Mouse (Mus musculus) megakaryocyte progenitor cell, adult 5-6 weeks (primary cell): ENCODE results near the gene Erc2. TPM values are rescaled to one million over a fixed set of nuclear protein-coding genes. Genes with fewer than 3 reads are reported as not detected.

ENCODE experiments used
- ATAC-seq: replicated peaks from 2 replicates; pipeline ENCODE4 v1.8.0; 2016; ENCODE audit warnings: mild to moderate bottlenecking, moderate TSS enrichment, inconsistent platforms; ENCODE audit not compliant: poor library complexity
- total RNA-seq, 2 experiments: library from RNA; stranded (forward) in 1 of 2; stranded (reverse) in 1 of 2; fragments of 157-497, 149-512 nt in 1 of 2; fragments of 200-1000 nt in 1 of 2; gene quantifications; 2 replicates each; pipeline versions ENCODE4 v1.2.3 to v1.2.4; 2015 to 2017

The Erc2 gene
- total RNA-seq, 2 experiments from 2014 or later: not detected

DNA sequence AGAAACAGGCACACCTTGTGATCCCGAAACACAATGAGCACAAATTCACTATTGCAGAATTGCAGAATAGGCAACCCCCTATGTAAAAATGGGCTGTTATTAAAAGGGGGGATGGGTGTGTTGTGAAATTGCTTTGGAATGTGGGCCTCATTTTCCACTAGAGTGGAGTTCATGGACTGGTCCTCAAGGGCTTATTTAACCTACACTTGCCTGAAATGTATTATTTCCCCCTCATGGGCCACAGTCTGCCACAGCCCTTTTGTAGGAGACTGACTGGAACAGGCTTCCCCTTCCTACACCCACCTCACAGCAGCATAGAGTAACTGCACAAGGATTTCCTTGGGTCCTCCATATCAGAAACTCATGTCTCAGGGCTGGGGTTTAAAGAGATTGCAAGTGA, 726.9 kb downstream of the Erc2 start:
- no peak for ATAC-seq

DNA sequence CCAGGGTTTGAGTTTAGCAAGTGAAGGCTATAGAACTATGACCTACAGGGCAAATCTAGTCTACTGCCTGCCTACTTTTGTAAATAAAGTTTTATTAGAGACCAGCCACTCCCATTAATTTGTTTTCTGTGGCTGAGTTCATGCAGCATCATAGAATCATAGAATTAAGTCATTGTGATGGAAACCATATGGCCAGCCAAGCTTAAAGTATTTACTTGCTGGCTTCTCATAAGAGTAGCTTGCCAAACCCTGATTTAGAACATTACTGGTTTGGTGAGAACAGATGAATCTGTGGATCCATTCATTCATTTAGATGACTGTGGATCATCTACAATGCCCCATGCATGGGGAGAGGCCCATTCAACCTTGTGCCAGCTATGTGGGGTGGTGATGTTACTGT, 733.8 kb downstream of the Erc2 start:
- no peak for ATAC-seq

DNA sequence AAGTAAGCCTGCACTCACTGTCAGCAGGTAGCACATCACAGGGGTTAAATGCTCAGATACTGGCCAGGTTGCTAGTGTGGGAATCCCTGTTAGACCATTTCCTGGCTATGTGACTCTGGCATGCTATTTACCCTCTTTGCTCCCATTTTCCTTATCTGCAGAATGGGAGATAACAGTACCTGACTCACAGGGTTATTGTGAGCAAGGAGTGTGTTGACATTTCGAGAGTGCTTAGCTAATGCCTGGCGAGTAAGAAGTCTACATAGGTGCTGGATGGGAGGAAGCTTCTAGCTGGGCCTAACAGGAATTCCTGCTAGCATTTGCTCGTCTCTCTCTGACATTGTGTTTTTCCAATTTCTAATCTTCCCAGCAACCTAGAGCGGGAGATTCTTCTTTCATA, 737.3 kb downstream of the Erc2 start:
- no peak for ATAC-seq

DNA sequence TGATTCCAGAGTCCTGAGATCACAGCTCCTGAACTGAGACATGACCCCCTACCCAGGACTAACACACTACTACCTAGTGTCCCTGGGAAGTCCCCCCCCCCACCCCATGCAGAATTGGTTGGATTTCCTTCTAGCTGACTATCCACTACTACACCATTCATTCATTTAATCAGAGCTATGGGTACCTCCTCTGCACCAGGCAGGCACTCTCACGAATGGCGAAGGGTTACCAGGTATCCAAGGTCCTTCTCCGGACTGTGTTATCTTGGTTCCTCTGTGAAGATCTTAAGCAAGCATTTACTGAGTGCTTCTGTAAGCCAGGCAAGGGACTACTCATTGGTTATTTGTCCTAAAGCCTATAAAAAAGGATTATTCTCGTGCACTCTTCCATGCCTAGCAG, 737.8 kb downstream of the Erc2 start:
- no peak for ATAC-seq

DNA sequence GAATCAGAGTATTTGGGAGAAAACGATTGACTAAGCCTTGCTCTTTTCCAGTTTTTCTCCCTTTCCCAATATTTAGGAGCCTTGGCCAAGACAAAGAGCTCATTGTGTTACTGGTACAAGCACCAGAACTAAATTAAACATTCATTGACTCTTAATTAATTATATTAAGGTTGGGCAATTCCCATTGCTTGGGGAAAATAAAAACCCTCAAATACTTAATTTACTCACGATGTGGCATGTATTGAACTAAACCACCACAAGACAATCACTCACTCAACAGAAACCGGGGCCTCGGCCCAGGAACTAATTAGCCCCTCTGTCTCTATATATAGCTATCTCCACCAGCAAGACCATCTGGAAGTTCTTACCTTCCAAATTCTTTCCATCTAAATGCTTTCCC, 740.1 kb downstream of the Erc2 start:
- ATAC-seq: no peak

DNA sequence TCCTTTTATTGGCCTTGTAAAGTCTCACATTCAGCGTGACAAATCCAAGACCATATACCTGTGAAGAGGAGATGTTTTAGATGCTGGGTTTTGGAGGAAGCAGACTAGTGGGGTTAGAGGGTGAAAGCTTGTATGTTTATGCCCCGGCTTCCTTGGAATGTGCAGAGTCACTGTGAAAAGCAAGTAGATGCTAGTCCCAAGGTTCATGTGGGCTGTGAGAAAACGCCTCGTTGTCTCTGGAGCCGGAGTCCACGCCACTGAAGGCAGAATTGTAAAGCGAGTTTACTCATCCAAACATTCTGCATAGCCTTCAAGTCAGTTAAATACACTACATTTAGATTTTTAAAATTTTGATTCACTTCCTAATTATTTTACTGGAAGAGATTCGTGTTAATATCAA, 748.5 kb downstream of the Erc2 start:
- ATAC-seq: no peak

DNA sequence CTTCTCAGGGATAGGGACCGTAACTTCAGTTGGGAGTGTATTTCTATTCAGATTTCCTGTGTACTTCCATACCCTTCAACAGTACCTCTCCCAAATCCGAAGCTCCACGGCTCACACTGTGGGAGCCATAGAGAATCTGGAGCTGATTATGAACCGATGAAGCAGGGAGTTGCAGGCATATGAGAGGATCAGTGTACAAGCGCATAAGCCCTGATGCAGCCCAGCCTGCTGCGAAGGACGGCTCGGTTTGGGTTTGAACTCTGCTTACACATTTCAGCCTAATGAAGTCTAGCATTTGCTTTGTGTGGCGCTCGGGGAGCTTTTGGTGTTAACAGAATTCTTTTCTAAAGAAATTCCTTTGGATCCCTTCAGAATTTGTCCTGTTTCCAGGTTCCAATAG, 749.4 kb downstream of the Erc2 start:
- no peak for ATAC-seq

DNA sequence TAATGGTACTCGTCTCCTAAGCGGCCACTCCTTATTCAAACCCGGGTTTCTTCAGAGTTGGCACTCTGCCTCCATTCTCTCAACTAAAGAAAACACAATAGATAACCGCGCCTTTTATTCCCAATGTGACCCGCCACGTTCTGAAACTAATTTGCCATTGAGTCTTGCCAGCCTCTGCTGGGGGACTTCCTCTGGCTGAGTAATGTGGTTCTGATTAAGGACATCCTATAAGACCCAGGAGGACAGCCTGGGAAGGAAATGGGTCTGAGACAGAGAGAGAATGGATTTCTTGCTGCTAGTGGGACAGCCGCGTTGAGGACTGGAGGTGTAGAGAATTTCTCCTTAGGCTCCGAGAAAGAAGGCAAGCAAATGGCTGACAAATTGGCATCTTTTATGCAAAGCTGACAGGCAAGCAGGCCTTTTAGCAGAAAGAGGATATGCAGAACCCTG, 753.4 kb downstream of the Erc2 start:
- ATAC-seq: no peak

DNA sequence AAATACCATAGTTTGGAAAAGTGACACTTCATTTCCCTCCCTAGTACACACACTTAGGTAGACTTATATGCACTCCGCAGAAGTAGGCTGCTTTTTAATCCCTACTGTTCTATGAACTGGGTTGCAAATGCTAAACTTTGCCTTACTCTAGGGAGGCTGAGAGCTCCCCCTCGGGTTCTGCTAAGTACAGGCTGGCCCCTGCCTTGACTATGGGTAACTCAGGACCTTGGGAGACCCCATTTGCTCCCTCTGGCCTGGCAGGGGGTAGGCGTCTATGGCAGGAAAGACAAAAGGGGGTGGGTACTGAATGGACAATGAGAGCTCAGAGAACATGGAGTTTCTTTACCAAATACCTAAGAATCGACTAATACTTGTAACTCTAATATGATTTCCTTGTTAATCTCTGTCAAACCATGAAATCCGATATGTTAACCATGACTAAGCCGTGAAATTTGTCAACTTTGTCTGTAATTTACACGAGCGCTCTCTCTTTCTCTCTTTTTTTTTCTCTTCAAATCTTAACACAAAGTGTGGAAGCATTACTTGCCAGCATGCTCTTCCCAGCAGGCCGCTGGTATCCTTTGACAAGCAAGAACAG, 754.1 kb downstream of the Erc2 start:
- no peak for ATAC-seq

DNA sequence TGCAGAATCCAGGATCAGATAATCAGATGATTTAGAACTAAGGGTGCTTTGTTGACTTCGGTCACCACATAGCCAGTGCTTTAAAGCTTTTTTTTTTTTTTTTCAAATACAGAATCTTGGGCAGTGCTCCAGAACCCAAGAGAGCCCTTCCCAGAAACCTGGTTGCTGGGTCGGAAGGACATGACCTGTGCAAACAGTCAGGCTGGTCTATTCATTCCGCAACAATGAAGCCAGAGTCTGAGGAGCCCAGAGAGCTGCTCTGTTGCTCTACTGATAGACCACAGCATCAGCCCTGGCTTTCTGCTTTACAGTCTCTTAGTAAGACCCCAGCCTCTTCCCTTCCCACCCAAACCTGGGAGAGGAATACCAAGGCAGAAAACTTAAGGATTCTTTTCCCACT, 755.3 kb downstream of the Erc2 start:
- no peak for ATAC-seq

DNA sequence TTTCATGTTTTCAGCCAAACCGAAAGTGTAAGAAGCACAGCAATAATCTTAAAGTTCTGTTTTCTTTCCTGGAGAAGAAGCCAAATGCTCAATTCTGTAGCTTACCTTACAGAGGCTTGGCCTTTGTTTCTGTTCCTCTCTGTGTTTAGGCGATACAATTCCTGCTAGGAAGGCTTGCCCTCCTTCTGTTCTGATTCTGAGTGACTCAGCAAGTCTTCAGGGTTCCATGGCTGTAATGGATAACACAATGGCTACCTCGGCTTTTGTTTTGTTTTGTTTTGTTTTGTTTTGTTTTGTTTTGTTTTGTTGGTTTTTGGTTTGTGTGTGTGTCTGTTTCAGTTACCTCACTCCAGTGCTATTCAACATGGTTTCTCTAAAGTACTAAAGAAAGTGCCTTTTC, 757.9 kb downstream of the Erc2 start:
- no peak for ATAC-seq

DNA sequence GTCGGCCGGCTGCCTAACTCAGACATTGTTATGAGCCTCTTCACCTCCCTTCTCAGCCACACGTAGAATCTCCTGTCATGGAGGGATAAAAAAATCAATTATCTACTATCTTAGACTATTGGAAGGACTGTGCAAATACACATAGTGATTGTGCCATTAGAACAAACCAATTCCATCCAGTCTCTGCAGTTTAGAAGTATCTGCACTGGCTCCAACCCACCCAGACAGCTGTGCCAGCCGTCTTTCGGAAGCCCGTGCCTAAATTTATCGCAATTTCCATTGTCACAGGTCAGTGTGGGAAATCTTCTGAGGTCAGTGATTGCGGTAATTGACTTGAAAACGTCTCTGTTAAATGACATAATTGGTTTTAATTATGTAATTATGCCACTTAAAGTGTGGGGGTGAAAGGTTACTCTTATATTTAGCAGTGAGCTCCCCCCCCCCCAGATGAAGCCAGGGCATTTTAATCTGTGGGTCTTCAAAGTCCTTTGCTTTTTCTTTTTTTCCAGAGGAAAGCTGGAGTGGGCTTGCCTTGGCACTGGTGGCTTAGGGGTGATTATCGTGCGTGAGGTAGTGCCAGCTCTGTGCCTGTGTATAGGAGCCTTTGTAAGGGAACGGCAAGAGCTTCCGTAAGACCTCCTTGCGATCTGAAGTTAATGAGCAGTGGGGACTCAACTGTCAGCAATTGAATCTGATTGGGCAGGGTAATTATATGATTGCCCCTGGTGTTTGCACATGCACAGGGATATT, 759.7 kb downstream of the Erc2 start:
- no peak for ATAC-seq

DNA sequence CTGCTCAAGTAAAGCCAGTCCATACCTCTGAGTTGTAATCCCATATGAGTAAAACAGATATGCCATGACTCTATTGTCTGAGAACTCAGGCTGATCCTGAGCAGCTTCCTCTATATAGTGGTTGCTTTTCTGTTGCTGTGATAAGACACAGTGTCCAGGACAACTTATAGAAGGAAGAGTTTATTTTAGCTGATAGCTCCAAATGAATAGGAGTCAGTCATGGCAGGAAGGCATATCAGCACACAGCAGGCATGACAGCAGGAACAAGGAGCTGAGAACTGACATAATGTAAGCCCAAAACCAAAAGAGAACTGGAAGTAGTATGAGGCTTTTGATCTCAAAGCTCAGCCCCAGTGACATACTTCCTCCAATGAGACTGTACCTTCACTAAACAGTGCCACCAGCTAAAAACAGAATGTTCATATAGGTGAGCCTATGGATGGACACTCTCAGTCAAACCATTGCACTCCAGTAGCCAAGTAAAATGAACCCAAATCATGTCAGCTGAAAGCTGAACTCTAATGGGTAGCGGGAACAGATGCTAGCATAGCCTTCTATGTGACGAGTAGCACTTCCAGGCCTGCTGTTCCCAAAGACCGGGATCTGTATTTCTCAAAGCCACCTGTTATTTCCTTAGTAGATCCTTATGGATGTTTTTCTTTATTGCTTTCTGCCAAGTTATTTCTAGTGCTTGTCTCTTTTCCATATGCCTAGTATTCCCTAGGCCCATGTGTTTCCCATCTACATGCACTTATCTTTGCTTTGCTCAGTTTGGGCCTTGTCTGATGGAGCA, 764.8 kb downstream of the Erc2 start:
- no peak for ATAC-seq

DNA sequence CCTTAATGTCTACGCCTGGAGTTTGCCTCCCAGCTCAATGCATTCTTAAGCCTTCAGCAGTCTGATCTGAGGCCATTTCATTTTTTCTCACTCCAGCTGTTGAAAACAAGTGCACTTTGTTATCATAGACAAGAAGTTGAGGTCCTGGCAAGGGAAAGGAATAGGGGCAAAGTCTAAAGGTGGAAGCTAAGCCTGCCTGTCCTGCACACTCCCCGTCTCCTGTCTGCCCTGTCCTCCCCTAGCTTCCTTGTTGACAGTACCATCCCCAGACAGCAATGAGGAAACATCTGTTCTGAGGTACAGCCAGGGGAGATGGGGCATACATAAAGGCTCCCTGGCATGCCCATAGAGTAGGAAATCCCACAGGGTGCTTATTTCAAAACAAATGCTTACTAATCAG, 776.7 kb downstream of the Erc2 start:
- no peak for ATAC-seq

DNA sequence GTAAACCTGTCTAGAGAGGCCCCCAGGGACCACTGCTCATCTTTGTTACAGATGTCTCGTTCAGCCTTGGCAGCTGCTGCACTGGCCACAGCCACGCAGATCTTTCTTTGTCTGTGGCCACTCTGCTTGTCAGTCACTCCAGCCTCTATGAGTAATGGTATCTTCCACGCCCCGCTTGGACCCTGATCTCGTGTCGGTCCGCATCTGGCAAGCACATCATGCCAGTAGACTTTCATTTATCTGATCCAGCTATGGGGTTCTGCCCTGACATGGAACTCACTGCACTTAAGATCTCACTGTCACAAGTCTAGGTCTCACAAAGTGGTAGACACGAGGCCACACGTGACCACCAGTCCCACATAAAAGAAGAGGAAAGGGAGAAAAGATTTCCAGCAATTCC, 777.7 kb downstream of the Erc2 start:
- no peak for ATAC-seq

DNA sequence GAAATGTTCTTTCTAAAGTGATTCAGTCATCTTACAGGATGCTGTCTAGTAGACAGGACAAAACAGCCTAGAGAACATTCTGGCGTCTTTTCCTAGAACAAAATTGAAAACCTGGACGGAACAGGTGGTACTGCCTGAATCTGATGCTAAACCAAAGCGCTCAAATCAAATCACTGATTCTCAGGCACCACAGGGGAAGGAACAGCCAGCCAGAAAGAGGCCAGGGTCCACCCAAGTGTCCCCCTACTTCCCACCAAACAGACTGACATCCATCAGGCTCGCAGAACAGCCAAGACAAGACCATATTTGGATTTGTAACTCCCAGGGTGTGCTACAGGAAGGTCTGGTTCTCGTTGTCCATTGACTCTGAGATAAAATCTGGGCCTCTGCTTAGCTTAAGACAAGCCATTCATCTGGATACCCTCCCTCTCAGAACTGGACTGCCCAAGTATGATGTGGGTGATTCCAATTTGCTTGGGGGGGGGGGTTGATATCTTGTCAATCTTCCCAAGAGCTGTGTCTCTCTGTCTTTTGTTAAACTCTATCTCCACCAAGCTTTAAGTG, 783.1 kb downstream of the Erc2 start:
- ATAC-seq: no peak

DNA sequence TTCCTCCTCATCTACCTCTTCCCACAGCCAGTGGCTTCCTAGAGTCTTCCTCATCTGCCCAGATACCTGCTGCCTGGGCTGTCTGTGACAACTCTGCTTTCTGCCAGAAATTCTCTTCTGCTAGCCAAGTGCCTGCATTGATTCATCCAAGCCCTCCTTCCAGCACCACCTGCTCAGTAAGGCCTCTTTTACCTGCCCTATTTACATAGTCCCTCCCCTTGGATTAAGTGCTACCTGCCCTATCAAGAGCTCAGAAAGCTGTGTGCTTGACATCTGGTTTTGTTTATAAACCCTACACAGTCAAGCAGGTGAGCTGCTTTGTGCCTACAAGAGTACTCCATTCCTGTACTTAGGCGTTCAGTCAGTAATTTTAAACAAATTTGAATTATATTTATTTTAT, 787.2 kb downstream of the Erc2 start:
- ATAC-seq: no peak

DNA sequence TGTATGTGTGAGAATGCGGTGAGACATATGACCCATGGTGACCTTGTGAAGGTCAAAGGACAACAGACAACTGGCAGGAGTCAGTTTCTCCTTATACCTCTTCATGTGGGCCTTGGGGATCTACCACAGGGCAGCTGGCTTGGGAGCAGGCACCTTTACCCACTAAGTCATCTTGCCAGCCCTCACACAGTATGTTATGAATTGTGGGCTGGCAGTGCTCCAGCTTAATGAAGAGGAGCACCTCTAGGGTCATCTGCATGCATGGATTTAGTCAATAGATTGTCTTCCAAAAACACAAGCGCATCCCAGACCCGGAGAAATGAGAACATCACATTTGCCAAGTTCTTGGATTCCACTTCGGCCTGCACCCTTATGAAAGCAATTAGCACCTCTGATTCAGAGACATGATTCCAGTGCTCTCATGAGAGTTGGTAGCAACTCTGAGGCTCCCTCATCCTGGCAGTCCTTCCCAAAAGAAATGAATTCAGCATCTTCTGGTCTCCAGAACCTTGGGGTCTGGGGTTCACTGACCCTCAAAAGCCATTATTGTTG, 787.6 kb downstream of the Erc2 start:
- no peak for ATAC-seq

DNA sequence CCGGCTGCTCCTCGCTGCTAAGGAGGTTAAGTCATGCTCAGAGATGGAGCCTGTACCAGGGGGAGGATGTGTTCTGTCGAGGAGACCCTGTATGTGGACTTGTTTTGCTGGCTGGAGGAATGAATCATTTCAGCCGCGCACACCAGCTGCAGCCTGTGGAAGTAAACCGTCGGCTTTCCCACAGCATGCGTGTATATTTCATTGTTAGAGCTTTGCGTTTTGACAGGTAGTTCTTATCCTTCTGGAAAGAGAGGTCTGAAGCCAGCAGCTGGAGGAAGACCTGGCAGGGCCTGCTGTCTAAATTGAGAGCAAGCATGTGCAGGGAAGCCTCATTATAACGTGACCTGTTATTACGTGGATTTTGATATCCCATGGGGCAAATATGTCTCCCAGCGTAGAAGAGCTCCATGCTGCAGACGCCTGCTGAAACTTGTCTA, 788.6 kb downstream of the Erc2 start:
- no peak for ATAC-seq

DNA sequence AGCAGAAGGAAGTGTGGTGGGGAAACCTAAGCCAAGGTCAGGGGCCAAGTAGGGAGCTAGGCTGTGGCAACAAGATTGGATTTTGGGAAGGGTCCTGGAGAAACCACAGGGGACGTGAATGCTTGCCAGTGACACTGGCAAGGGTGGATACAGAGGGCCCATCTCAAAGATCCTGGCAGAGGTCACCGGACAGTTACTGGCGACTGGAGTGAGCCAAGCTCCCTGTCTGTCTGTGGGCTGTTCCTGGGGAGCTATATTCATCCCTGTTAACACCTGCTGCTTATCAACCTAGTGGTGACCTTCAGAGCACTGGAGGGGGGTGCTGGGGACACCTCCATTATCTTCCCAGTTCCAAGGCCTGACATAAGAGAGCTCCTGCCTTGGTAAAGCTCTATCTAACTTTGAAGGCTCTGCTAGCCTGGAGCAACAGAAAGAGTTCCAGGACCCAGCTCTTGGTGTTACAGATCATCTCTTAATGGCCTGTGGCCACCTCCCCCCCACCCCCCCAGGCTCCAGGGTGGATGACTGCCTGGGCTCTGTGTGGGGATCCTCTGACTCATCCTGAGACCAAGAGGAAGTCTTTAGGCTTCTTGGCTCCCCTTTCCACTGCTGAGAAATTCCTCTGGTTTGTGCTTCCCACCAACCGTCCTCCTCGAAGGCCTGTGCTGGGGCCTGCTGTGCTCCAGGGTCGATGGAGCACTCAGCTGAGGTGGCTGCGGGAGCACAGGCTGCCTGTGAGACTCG, 790.2 kb downstream of the Erc2 start:
- ATAC-seq: no peak

DNA sequence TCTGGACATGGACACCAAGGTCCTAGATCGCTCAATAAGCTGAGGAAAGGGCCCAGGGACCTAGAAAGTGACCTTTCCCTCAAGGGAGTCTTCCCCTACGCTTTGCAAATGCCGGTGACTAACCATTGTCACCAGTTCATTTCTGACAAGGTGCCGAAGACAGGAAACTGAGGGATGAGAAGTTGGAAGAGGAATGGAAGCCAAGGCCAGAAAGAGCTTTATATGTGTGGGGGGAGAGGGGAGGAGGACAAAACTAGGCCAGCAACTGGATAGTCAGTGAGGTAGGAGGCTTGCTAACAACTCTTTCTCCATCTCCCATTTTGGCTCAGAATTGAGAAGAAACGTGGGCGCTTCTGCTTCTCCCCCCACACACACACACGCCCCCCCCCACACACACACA, 791.3 kb downstream of the Erc2 start:
- ATAC-seq: no peak
